Mouse (Mus musculus) ES-Bruce4 (cell line): Measurements from ENCODE around the gene Plce1. TPM values are rescaled to one million over a fixed set of nuclear protein-coding genes. Genes with fewer than 3 reads are reported as not detected.
"Not testable (repeated sequence)": the region's sequence is repeated elsewhere in the genome, so short reads cannot be mapped to it uniquely, and the experiment has no call there.

Source experiments
- H3K27ac ChIP-seq: 2 replicates; pipeline ENCODE4 v1.5.1; 2012; ENCODE audit warnings: low read length, inconsistent platforms; ENCODE audit not compliant: insufficient read depth
- H3K27me3 ChIP-seq: 2 replicates; pipeline ENCODE4 v1.6.1; 2012; ENCODE audit warnings: mild to moderate bottlenecking, low read length, inconsistent platforms; ENCODE audit not compliant: control insufficient read depth, poor library complexity, insufficient read depth, severe bottlenecking
- H3K36me3 ChIP-seq: 2 replicates; pipeline ENCODE4 v1.6.1; 2012; ENCODE audit warnings: inconsistent platforms, mild to moderate bottlenecking, low read length, moderate library complexity; ENCODE audit not compliant: control insufficient read depth, poor library complexity, insufficient read depth, severe bottlenecking
- H3K4me1 ChIP-seq: one replicate; pipeline ENCODE4 v1.8.1; 2011; ENCODE audit warnings: low read length; ENCODE audit not compliant: control insufficient read depth, insufficient read depth
- H3K4me3 ChIP-seq: 2 replicates; pipeline ENCODE4 v1.5.1; 2011; ENCODE audit warnings: low read depth, mild to moderate bottlenecking, low read length
- H3K9ac ChIP-seq: 2 replicates; pipeline ENCODE4 v1.6.1; 2012; ENCODE audit warnings: low read depth, mild to moderate bottlenecking, inconsistent platforms; ENCODE audit not compliant: poor library complexity, severe bottlenecking
- H3K9me3 ChIP-seq: replicated peaks from 2 replicates; pipeline ENCODE4 v1.6.1; 2012; ENCODE audit warnings: mild to moderate bottlenecking, low read length, inconsistent platforms; ENCODE audit not compliant: control insufficient read depth, poor library complexity, insufficient read depth, severe bottlenecking
- CTCF ChIP-seq: IDR thresholded peaks from one replicate; pipeline ENCODE4 v1.8.1; 2011; ENCODE audit warnings: low read depth, low read length
- EP300 ChIP-seq: IDR thresholded peaks from 2 replicates; pipeline ENCODE4 v1.6.1; 2011; ENCODE audit warnings: low read depth, low read length; ENCODE audit not compliant: insufficient read depth
- POLR2A ChIP-seq: IDR thresholded peaks from one replicate; pipeline ENCODE4 v1.8.1; 2011; ENCODE audit warnings: low read length; ENCODE audit not compliant: insufficient read depth
- polyA plus RNA-seq: library from polyadenylated mRNA; stranded (reverse); fragments of >200 nt; gene quantifications from 2 replicates; pipeline ENCODE4 v1.2.4, GENCODE M21; 2011; ENCODE audit warnings: low read depth; ENCODE audit not compliant: missing spikeins, insufficient read depth, insufficient read length

The Plce1 gene
- polyA plus RNA-seq, 1 experiment: 3.7 TPM

- H3K9ac ChIP-seq: no peak overlapping the region
- TF ChIP-seq POLR2A (no peak), EP300 (no peak), CTCF (no peak)
- H3K4me1 ChIP-seq: no peaks in the 10 kb centered on the region
- no peak overlapping the region for H3K4me3 ChIP-seq
- no peaks in the 10 kb centered on the region for H3K27me3 ChIP-seq
- H3K36me3 ChIP-seq: no peaks in the 10 kb centered on the region
- H3K27ac ChIP-seq: no peak overlapping the region
- H3K9me3 ChIP-seq: no peaks in the 10 kb centered on the region
Observed at GRCm38 (mm10) chr19:38626246-38627015, 145.5 kb downstream of the Plce1 start.

DNA sequence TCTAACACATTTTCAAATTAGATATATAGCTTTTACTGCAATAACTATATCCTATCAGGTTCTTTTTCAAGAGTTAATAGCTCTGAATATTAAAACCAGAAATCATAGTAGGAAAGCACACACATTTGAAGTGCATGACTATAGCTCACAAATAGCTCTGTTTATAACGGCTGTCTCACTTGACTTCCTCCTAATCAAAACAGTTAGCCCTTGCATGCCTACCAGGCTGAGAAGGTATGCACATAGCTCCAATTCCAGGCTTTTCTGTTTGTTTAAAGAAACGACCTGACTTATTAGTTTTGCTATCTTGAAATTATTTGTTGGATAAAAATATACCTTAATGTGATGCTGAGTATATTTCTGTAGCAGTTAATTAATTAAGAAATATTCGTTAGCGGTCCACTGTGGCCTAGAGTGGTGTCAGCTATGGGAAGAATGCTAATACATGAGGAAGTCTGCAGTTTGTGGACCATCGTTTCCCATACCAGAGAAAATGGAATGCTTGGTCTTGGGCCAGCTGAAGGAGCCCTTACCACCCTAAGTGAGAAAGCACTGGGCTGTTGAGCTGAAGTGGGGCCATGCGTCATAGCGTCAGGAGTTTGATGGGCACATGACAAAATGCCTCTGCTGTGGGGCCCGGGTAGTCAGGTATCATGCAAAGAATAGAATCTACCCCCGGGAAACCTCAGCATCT, 146.3 kb downstream of the Plce1 start:
- Histone ChIP-seq H3K9me3 (no peaks in the 10 kb centered on the region), H3K27me3 (no peaks in the 10 kb centered on the region), H3K27ac (no peak overlapping the region), H3K36me3 (no peaks in the 10 kb centered on the region), H3K4me3 (no peak overlapping the region), H3K9ac (no peak overlapping the region), H3K4me1 (no peaks in the 10 kb centered on the region)
- TF ChIP-seq POLR2A (no peak), CTCF (no peak), EP300 (no peak)

DNA sequence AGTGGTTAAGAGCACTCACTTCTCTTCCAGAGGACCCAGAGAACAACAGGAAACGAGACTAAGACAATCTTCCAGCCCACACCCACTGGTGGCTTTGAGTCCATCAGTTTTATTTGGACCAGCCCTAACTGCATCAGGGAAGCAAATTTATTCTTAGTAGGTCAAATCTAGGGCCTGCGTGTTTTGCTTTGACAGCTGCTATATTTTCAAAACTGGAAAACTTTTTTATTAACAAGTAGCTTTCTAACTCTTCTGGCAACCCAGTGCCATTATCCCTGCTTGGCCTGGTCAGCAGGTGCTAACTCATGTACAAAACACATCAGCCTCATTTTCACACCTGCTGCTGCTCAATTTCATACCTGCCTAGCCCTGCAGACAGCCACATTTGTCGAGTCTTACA, 151.3 kb downstream of the Plce1 start:
- Histone ChIP-seq H3K9ac (no peak overlapping the region), H3K4me3 (no peak overlapping the region)

DNA sequence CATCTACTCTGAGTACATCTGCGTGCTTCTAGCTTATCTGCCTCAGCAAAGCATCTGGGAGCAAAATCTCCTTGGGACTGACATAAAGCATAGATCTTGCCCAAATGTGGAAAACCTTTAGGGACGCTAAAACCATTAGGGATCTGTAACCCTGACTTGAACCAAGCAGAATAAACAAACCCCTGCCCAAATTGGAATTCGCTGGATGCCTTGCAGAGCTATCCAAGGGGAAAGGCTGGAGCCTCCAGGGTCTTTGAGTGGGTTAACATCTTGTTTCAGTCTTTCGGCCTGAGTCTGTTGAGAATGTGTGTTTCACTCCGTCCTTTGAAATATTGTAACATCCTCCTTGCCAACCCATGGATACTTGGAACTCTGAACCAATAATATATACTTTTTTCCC, 152.4 kb downstream of the Plce1 start:
- no peak overlapping the region for H3K27ac ChIP-seq
- TF ChIP-seq EP300 (no peak), POLR2A (no peak), CTCF (no peak)
- H3K9ac ChIP-seq: no peak overlapping the region
- no peak overlapping the region for H3K4me3 ChIP-seq
- no peaks in the 10 kb centered on the region for H3K4me1 ChIP-seq
- no peaks in the 10 kb centered on the region for H3K9me3 ChIP-seq
- H3K27me3 ChIP-seq: no peaks in the 10 kb centered on the region
- H3K36me3 ChIP-seq: no peaks in the 10 kb centered on the region

More for the DNA sequence above, 151.3 kb downstream of the Plce1 start:
- Histone ChIP-seq H3K27ac (no peak overlapping the region), H3K27me3 (no peaks in the 10 kb centered on the region), H3K36me3 (no peaks in the 10 kb centered on the region), H3K4me1 (no peaks in the 10 kb centered on the region), H3K9me3 (no peaks in the 10 kb centered on the region)
- TF ChIP-seq POLR2A: no peak
- TF ChIP-seq CTCF: no peak
- no peak for TF ChIP-seq EP300

GRCm38 (mm10) chr19:38639050-38639449, 158.1 kb downstream of the Plce1 start:
- Histone ChIP-seq H3K9ac (no peak overlapping the region), H3K36me3 (no peaks in the 10 kb centered on the region), H3K27ac (no peak overlapping the region), H3K4me3 (no peak overlapping the region), H3K4me1 (no peaks in the 10 kb centered on the region), H3K27me3 (no peaks in the 10 kb centered on the region), H3K9me3 (no peaks in the 10 kb centered on the region)
- TF ChIP-seq CTCF: no peak
- no peak for TF ChIP-seq EP300
- TF ChIP-seq POLR2A: no peak

GRCm38 (mm10) chr19:38639805-38640204, 158.9 kb downstream of the Plce1 start:
- Histone ChIP-seq H3K9ac (no peak overlapping the region), H3K4me1 (no peaks in the 10 kb centered on the region), H3K27me3 (no peaks in the 10 kb centered on the region), H3K27ac (no peak overlapping the region), H3K36me3 (no peaks in the 10 kb centered on the region), H3K4me3 (no peak overlapping the region), H3K9me3 (no peaks in the 10 kb centered on the region)
- TF ChIP-seq EP300: no peak

DNA sequence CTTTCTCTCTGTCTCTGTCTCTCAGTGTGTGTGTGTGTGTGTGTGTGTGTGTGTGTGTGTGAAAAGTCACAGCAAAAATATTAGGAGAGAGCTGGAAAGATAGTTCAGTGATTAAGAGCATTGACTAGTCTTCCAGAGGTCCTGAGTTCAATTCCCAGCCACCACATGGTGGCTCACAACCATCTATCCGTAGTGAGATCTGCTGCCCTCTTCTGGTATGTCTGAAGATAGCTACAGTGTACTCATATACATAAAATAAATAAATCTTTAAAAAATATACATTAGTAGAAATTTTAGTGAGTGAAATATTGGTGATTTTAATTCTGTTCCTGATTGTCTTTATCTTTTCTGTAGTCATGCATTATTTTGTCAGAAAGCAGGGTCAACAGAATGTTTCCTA, 161.6 kb downstream of the Plce1 start:
- H3K4me3 ChIP-seq, H3K27ac ChIP-seq, H3K9me3 ChIP-seq, H3K9ac ChIP-seq, H3K36me3 ChIP-seq, H3K4me1 ChIP-seq, H3K27me3 ChIP-seq: not testable (repeated sequence)
